Mouse (Mus musculus) adipocyte (in vitro differentiated cells): Measurements from ENCODE around the gene Leng1.
"Not testable (repeated sequence)": the region's sequence is repeated elsewhere in the genome, so short reads cannot be mapped to it uniquely, and the experiment has no call there.

Experiments used
- DNase-seq: peaks from one replicate; pipeline ENCODE4 v3.0.0-alpha.2; 2016; ENCODE audit warnings: low spot score

The Leng1 gene

GRCm38 (mm10) chr7:3665215-3666114 is at the start of gene Leng1:
TSS of gene Leng1 (minus strand) at chr7:3665840.
- peak; percentile 99 for DNase-seq

- no peak for DNase-seq
Observed at GRCm38 (mm10) chr7:3715249-3715648, 49.6 kb upstream of the Leng1 start.

DNA sequence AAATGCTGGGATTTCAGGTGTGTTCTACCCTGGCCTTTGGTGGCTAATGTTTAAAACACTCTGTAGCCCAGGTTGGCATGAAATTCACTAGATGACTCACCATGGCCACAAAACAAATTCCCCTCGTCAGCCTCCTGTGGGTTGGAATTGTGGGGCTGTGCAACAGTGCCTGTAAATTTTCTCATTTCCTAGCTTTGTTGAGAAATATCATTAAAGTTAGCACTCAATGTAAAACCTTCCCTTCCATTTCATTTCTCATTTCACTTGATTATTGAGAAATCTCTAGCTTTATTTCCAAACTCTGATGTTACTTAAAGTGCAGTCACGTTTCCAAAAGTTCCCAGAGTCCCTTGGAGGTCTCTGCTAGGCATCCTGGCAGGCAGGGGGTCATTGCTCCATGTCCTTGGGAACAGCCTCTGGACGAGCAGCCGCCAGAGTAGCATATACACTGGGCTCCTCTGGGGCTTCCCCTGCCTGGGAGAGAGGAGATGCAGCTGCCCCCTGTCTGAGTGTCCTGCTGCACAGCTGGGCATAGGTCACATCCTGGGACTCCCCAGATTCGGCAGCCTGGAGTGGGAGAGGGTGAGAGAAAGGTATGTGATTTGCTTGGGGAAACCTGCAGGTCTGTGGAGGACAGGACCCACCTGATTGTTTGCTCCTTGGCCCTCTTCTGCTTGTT is 46.8 kb upstream of the Leng1 start:
- no peak for DNase-seq

- DNase-seq, result no peak
Observed at GRCm38 (mm10) chr7:3709000-3709399, 43.4 kb upstream of the Leng1 start.

DNA sequence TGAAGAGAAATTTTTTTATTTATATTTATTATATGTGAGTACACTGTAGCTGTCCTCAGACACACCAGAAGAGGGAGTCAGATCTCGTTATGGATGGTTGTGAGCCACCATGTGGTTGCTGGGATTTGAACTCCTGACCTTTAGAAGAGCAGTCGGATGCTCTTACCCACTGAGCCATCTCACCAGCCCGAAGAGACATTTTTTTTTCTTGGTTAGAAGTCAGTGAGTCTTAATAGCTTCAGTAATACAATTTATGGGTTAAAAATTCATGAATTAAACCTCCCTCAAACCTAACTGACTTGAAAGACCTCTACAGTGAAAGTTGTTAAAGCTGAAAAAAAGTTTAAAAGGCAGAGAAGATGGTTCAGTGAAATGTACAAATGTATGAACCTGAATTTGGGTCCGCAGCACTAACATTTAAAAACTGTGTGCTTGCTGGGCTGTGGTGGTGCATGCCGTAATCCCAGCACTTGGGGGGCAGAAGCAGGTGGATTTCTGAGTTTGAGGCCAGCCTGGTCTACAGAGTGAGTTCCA is 42.9 kb upstream of the Leng1 start:
- not testable (repeated sequence) for DNase-seq

GRCm38 (mm10) chr7:3707568-3708413 is 42.2 kb upstream of the Leng1 start:
- DNase-seq, result no peak

DNA sequence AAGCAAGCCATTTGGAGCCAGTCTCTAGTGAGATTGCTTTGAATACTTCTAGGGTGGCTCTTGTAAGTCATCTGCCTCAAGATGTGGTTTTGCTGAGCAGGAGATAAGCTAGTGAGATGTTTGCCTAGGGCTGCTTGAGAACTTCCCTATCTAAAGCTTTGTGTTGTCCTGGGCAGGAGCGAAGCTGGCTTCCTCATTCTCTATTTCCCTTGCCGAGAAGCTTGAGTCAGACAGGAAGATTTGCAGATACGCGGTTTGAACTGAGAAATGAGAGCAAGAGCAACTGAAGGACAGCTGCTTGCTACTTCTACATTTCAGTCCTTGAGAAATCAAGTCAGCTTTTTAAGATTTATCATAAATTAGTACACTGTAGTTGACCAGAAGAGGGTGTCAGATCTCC is 41.4 kb upstream of the Leng1 start:
- no peak for DNase-seq

DNA sequence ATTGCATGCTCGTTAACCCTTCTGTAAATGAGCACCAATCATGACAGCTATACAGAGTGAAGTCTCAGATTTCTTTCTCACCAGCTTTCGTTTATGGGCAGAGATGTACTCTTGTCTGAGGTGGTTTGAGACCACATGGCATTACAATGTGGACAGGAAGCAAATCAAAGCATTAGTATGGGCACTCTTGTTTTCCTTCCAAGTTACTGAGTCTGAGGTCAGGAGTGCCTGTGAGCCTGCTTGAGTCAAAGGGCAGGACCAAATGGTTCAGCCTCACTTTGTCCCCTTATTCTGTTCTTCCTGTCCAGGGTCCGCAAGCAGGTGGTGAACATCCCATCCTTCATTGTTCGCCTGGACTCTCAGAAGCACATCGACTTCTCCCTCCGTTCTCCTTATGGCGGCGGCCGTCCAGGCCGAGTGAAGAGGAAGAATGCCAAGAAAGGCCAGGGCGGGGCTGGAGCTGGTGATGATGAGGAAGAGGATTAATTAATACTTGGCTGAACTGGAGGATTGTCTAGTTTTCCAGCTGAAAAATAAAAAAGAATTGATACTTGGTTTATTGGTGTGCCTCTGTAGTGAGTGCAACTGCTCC is 40.8 kb upstream of the Leng1 start:
- DNase-seq, result no peak

DNA sequence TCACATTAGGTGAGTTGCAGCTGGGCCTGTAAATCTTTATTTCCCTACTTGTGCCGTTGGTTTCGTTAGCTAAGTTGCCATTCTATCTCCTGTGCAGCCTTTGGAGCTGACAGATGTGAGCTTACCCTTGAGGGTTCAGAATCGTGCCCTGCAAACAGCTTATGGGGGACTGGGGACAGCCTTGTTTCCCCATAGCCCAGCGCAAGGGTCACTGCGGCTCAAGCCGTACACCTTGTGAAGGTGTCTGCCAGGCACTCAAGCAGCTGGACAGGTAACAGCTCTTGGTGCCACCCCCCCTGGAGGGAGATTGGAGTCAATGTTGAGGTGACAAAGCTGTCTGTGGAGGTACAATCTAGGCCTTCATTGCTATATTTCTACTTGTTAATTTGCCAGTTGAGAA is 40.3 kb upstream of the Leng1 start:
- no peak for DNase-seq

- DNase-seq, result not testable (repeated sequence)
Observed at GRCm38 (mm10) chr7:3705461-3705860, 39.8 kb upstream of the Leng1 start.

DNA sequence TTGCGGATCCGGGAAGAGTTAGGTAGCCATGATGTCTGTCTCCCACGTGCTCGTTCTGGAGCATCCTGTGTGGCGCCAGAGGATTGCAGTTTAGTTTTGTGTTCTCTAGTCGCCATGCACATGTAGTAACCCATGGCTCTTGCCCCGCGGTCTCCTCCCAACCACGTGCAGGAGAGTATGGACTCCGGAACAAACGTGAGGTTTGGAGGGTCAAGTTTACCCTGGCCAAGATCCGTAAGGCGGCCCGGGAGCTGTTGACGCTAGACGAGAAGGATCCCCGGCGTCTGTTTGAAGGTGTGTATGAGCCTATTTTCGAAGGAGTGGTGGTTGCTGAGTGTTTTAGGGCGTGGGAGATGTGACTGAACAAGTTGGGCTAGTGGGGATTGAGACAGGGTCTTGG is 38.8 kb upstream of the Leng1 start:
- DNase-seq, result no peak

GRCm38 (mm10) chr7:3703879-3704441 is 38.3 kb upstream of the Leng1 start, which contains the start of gene Rps9:
TSS of gene Rps9 (plus strand) at chr7:3703993.
- peak; percentile 94 for DNase-seq

DNA sequence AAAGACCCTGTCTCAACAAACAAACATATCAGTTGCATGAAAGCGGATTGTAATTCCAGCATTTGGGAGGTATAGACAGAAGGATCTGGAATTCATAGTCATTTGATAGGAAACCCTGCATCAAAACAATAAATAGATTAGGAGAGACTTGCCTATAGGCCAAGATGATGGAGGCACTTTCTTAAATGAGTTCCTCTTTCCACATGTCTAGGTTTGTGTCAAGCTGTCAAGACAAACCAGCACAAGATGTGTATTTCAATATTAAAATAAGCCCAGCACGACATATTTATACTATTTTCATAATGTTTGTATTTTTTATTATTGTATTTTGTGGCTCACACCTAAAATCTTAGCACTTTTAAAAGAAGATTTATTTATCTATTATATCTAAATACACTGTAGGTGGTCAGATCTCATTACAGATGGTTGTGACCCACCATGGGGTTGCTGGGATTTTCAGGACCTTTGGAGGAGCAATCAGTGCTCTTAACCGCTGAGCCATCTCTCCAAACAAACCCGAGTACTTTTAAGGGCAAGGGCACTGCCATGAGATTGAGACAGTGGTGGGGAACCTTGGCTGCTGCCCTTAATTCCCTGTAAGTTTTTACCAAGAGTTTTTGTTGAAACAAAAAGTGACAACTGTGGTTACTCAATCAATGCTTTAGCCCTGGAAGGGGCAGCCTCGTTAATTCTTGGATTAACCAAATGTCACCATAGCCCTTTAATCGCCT is 37.7 kb upstream of the Leng1 start:
- no peak for DNase-seq

- no peak for DNase-seq
Observed at GRCm38 (mm10) chr7:3698471-3698870, 32.8 kb upstream of the Leng1 start.

DNA sequence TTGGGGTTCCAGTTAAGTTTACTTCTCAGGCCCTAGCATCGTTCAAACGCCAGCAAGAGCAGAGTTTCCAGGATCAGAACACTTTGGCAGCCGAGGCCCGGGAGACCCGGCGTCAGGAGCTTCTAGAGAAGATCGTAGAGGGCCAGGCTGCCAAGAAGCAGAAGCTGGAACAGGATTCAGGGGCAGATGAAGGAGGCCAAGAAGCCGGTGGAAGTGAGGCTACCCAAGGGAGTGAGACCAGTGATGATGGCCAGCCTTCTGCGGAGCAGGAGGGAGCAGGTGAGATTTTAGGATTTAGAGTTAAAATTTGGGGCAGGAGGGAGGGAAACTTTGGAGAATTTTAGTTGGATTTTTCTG is 29.3 kb upstream of the Leng1 start:
- peak; percentile 39 for DNase-seq

- peak; percentile 90 for DNase-seq
Observed at GRCm38 (mm10) chr7:3694076-3694948, 28.7 kb upstream of the Leng1 start.

GRCm38 (mm10) chr7:3693809-3694075 is 28.1 kb upstream of the Leng1 start:
- no peak for DNase-seq

- peak; percentile 97 for DNase-seq
Observed at GRCm38 (mm10) chr7:3692987-3693808, 27.6 kb upstream of the Leng1 start, which contains the start of gene Mboat7. TSS of gene Mboat7 (minus strand) at chr7:3693523.

- no peak for DNase-seq
Observed at GRCm38 (mm10) chr7:3692382-3692986, 26.8 kb upstream of the Leng1 start, which contains the start of gene Tsen34. TSS of gene Tsen34 (plus strand) at chr7:3692863.
